In genomic region chr16:79398476-79398875, GRCm38 (mm10) we compare ENCODE assay signal across 18 mouse cellular contexts.
"Had no signal": no experiment of that assay in that cellular context is flagged by ENCODE, and none has a peak within 500 bp of the region (broad histone marks: within the 10 kb centered on the region; RNA-seq: fewer than 3 reads in every experiment).

No protein-coding gene starts in this region.

- DNase-seq: liver, postnatal 0 days; lung, adult 2 months; lung, postnatal 14 days; lung, postnatal 36 days; right cerebral cortex, postnatal 14 days; thymus, adult 18-20 months; thymus, postnatal 14 days; thymus, postnatal 36 days had no signal

- H3K4me3 ChIP-seq: liver, embryonic 15.5 days; lung, embryonic 15.5 days; megakaryocyte, embryonic 14.5 days; midbrain, embryonic 12.5 days; midbrain, embryonic 15.5 days; neural tube, embryonic 12.5 days; stomach, embryonic 15.5 days had no signal

- H3K9me3 ChIP-seq: liver, embryonic 15.5 days; lung, embryonic 15.5 days; megakaryocyte, embryonic 14.5 days; midbrain, embryonic 12.5 days; midbrain, embryonic 15.5 days; neural tube, embryonic 12.5 days; stomach, embryonic 15.5 days had no signal

- H3K4me1 ChIP-seq: liver, embryonic 15.5 days; lung, embryonic 15.5 days; megakaryocyte, embryonic 14.5 days; midbrain, embryonic 12.5 days; midbrain, embryonic 15.5 days; neural tube, embryonic 12.5 days; stomach, embryonic 15.5 days had no signal

- H3K27me3 ChIP-seq: liver, embryonic 15.5 days; lung, embryonic 15.5 days; megakaryocyte, embryonic 14.5 days; midbrain, embryonic 12.5 days; midbrain, embryonic 15.5 days; neural tube, embryonic 12.5 days; stomach, embryonic 15.5 days had no signal

- H3K27ac ChIP-seq: liver, embryonic 15.5 days; lung, embryonic 15.5 days; macrophage; midbrain, embryonic 12.5 days; midbrain, embryonic 15.5 days; neural tube, embryonic 12.5 days; stomach, embryonic 15.5 days; stomach, postnatal 0 days had no signal

- H3K36me3 ChIP-seq: liver, embryonic 15.5 days; lung, embryonic 15.5 days; midbrain, embryonic 12.5 days; midbrain, embryonic 15.5 days; neural tube, embryonic 12.5 days; stomach, embryonic 15.5 days had no signal

- ATAC-seq: liver, postnatal 0 days; lung, postnatal 0 days; midbrain, embryonic 15.5 days had no signal

- H3K9ac ChIP-seq: liver, embryonic 15.5 days; liver, postnatal 0 days; lung, embryonic 15.5 days; midbrain, embryonic 12.5 days; midbrain, embryonic 15.5 days; neural tube, embryonic 12.5 days; stomach, embryonic 15.5 days had no signal

- H3K4me2 ChIP-seq: liver, embryonic 15.5 days; lung, embryonic 15.5 days; midbrain, embryonic 12.5 days; midbrain, embryonic 15.5 days; neural tube, embryonic 12.5 days; stomach, embryonic 15.5 days had no signal
